Mouse (Mus musculus) c-Kit-positive CD71-positive TER-119-positive erythroid progenitor cells, embryonic 14.5 days (primary cell): ENCODE measurements around the gene Cers6.

Experiments used
- DNase-seq: peaks from one replicate; pipeline ENCODE4 v3.0.0-alpha.2; 2013; ENCODE audit warnings: low spot score

Gene Cers6

DNA sequence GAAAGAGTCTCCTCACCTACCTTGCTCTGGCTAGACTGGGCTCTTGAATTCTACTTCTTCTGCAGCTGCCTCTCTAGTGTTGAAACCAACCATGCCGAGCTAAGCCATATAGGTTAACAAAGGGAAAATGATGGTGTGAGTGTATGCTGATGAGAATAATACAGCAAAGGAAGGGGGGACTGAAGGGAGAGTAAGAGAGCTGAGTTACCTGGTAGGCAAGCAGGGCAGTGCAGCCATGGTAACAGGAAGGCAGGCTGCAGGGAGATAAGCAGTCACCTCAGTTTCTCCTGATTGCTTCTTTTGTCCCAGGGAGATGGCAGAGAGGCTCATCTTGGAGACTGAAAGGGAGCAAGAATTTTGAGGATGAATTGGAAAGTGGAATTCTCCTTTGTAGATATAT is 105.1 kb downstream of the Cers6 start:
- no peak for DNase-seq

DNA sequence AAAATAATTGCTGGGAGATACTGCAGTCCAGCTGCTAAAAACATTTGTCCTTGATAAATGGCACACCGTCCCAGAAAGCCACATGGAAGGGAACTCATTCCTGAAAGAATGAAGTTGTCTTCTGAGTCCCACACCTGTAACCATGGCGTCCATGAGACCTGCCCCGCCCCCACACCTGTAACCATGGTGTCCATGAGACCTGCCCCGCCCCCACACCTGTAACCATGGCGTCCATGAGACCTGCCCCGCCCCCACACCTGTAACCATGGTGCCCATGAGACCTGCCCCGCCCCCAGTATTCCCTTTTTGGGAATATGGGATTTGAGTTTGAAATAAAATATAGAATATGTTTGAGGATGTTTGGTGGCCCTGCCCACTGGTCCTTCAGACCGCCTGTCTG is 106.8 kb downstream of the Cers6 start:
- no peak for DNase-seq

DNA sequence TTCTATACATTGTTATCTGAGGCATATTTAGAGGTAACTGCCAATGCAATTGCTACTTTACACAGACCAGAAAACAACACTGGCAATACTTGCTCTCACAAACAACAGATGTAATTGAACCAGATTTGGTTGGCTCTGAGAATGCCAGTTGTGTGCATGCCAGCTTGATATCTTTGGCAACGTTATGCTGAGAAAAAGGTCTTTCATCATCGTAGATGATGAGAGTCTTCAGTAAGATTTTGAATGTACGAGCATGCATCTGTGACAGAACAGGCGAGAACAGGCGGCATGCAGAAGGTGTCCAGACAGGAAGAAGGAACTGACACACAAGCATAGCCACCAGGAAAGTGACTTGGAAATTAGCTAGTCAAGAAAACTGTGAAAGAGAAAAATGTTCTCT is 110.6 kb downstream of the Cers6 start:
- no peak for DNase-seq

DNA sequence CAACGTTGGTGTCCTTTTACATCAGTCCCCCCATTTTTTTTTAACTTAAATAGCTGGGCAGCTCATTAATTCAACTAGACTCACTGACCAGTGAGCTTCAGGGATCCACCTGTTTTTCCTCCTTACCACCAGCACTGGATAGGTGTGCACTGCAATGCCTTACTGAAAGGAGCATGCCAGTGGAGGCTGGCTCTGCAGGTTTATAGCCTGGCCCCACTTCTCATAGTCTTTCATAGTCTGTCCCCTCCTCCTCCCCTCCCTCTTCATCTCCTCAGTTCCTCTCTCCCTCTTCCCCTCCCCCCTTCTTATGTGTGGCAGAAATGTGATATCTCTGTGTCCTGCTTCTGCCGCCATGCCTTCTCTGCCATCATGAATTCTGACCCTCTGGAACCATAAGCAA is 112.5 kb downstream of the Cers6 start:
- DNase-seq = no peak

DNA sequence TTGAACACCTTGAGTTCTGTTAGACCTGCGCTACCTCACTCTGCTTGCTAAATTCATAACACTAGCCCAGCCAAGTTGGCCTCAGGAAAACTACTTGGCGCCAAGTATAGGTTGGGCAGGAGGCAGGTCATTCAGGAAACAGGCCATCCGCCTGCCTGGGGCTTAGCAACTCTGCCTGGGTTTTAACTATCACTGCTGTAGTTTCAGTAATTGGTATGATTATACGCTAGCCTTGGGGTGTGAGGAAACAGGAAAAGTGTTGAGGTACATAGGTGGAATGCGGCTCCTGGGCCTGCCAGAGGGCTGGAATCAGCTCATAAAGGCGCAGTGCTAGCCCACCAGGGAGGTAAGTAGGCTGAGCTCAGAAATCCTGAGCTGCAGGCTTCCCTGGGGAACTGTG is 114.0 kb downstream of the Cers6 start:
- DNase-seq = no peak

DNA sequence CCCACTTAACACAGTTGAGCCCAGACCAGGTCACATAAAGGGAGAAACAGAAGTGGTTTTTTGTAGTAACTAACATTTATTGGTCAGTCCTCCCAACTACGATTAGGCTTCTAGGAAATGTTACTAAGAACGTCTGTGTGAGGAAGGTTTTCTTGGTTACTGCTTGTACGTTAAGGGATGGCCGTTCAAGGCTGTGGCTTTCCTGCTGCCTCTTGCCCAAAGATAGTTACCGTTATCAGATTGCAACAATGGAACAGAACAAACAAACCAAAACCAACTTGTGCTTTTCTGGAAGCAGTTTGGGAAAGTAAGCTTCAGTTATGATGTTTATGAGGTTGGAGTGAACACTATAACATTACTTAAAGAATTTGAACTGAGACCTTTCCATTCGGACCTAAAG is 114.5 kb downstream of the Cers6 start:
- no peak for DNase-seq

DNA sequence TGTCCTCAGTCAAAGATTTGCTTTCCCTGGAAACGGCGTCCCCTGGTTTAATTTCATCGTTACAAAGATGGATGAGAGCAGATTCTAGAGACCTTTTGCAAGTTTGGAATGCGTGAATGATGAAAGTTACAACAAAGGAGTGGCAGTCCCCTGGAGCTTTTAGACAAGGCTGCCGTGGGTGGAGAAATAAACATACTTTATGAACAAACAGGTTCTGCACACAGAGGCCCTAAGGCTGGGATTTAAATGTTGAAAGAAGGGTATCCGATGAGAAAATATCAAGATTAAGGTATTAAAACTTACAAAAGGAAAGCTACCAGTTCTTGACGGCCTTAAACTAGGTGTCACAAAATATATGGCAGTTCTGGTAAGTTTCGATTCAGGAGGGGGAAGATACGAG is 117.0 kb downstream of the Cers6 start:
- DNase-seq = no peak

GRCm38 (mm10) chr2:68978660-68979604 is 117.7 kb downstream of the Cers6 start:
- no peak for DNase-seq

- DNase-seq = no peak
Measured at GRCm38 (mm10) chr2:68981302-68981701, 120.1 kb downstream of the Cers6 start.

DNA sequence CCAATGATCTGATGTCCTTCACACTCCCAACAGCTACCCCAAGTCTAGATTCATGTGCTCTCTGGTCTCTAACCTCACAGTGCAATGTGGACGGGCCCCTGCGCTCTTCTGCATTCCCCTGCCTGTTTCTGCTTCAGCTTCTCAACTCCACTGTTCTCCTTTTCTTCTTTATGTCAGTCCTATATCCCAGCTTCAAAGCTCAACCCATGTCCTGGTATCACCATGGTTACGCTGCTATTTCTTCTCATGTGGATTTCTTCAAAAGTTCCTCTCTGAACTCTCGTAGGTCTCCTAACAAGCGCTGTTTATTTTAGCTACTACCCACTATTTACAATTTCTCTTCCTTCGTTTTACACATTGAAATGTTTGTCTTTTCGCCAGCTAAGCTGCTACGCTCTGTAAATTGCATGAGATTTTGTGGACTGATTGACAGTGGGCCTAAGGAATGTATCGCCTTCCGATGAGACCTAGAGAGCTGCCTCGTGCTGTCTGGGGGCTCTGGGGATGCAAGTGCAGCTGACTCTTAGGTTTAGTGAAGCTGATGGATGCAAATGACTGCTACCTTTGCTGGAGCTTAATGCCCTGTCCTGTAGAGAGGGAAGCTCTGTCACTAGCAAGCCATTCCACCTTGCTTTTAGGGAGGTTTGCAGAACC is 120.6 kb downstream of the Cers6 start:
- DNase-seq = no peak

DNA sequence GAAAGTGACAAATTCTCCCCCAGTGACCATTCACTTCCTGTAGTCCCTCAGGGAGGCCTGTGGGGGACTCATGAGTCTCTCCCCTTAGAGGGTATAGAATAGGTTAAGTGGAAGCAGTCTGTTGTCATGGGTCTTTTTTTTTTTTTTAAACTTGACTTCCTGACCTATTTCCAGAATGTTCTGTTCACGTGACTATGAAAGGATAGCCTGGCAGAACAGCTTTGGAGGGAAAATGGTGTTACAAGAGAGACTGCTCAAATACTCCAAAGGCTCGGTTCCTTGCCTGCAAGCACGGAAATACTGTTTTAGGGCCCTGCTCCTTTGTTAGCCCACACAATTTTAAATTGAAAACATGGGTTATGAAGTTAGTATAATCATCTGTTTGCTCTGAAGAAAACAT is 121.7 kb downstream of the Cers6 start:
- no peak for DNase-seq

GRCm38 (mm10) chr2:68983431-68983830 is 122.2 kb downstream of the Cers6 start:
- no peak for DNase-seq

DNA sequence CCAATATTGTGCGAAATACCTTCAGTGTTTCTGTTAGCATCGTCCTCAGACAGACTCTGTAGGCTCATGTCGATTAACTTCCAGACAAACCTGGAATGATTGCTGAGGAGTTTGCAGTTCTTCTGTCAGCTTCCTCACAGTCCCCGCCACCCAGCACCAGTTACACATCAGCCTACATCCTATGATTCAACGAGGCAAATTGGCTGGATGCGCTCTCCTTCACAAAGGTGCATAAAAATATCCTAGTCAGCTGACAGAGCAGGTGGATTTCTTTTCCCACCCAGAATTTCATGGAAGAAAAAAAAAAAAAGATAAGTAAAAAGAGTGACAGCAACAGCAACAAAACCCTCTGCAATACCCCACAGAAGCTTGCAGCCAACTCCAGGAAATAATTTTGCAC is 127.9 kb downstream of the Cers6 start:
- no peak for DNase-seq

- no peak for DNase-seq
Measured at GRCm38 (mm10) chr2:68992629-68993028, 131.4 kb downstream of the Cers6 start.

DNA sequence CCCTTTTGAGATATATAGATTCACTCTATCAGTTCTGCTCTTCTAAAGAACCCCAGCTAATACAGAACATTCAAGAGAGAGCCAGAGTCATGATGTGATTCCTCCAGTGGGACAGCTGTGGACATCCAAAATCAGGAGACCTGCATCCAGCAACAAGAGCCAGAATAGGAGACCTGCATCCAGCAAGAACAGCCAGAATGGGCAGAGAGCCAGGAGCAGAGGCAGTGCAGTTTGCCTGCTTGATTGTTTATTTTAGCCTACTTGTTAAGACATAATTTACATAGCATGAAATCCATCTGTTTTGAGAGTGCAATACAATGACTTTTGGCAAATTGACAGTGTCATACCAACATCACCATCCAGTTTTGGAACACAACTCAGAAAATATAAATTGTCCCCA is 133.2 kb downstream of the Cers6 start:
- no peak for DNase-seq

DNA sequence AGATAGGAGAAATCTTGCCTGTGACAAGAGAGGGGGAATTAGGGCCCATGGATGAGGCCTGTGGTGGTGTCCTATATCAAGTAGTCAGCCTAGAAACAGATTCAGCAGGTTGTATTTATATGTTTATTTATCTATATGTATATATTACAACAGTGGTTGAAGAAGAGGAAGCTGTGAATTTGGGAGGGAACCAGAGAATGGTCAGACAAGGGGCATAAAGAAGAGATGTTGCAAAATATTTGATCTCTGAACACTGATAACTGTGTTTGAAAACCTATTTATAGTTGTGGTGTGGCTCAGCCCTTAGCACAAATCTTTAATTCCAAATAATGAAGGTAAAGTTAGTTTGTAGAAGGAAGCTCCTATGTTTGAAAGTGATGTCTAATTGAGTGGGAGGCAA is 134.5 kb downstream of the Cers6 start:
- DNase-seq = no peak

DNA sequence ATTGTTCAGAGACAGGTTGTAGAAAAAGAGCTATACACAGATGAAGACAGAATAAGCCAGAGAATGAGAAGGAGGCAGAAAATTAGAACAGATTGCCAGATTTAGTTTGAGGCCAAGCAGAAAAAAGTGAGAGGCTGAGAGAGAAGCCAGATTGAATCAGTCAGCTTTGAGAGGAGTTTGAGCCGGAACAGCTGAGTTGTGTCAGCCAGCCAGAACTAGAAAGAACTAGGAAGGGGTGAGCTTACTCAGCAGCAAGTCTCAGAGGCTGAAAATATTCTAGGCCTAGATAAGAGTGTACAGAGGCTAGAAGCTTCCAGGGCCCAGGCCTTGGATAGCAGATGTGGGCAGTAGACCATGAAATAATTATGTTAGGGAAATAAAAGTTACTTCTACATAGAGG is 135.0 kb downstream of the Cers6 start:
- no peak for DNase-seq

- no peak for DNase-seq
Measured at GRCm38 (mm10) chr2:69004001-69004400, 142.8 kb downstream of the Cers6 start.

DNA sequence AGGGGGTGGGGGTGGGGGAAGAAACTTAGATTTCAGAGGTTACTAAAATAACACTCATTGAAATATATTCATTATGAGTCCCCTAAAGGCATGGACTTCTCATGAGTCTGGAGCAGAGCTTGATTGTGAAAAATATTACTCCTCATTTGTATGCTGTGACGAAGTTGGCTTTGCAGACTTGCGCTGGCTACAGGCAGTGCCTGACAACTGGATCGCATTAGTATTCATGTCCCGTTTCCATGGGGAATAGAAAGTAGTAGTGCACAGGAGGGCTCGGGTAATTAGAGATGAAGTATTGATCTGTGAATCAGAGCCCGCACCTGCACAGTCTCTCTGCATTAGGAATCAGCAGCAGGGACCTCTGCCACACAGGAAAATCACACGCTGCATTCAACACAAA is 150.2 kb downstream of the Cers6 start:
- no peak for DNase-seq

GRCm38 (mm10) chr2:69011860-69012259 is 150.6 kb downstream of the Cers6 start:
- no peak for DNase-seq

GRCm38 (mm10) chr2:69014241-69014640 is 153.0 kb downstream of the Cers6 start:
- DNase-seq = no peak

DNA sequence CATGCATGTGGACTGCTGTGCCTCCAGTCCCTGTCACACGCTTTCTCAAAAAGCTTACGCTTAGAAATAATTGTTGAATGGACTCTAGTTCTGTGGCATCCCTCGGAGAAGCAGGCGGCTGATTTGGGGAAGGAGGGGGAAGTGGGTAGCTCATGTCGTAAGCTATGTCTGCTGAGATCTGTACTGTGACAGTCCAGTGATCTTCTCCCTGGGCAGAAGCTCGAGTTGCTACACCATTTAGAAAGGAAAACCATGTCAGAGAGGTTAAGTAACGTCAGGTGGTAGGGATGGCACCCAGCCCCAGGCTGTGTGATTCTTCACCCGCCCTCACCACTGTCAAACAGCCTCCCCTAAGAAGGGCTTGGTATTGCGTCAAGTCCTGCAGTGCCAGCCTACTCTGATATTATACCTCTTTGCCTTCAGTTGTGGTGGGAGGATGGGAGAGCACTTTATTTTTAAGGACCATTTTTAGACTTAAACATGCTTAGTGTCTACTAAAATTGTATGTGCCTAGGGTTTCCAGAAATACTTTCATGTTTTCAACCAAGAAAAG is 154.0 kb downstream of the Cers6 start:
- DNase-seq = no peak

DNA sequence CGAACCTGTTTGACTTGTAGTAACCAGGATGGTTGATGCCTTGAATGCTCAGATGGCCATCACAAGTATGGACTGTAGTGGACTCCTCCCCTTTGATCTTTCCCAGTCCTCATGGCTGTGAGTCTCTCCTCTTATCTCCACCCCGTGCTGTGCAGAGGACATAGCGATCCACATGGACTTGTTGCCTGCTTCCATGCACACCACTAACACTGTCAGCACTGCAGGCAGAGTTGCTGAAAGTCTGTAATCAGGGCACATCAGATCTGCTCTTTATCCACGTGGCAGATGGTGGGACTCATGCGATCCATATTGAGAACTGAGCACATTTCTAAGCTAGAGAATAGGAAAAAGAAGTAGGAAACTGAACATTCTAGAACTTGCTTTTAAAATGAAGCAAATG is 154.6 kb downstream of the Cers6 start:
- no peak for DNase-seq
